Mouse (Mus musculus) erythroblast, embryonic 14.5 days (primary cell): Measurements from ENCODE around the gene Zfp607b.

Source experiments
- GATA1 ChIP-seq: IDR thresholded peaks from 2 replicates; pipeline ENCODE4 v1.6.1; 2012; ENCODE audit warnings: low read length, inconsistent platforms, mixed read lengths
- TAL1 ChIP-seq: IDR thresholded peaks from 3 replicates; pipeline ENCODE4 v1.6.1; 2012; ENCODE audit warnings: low read length, inconsistent platforms, mixed read lengths

- TF ChIP-seq TAL1 (no peak), GATA1 (no peak)
Measured at GRCm38 (mm10) chr7:27673575-27674131, 15.5 kb upstream of the Zfp607b start.
